Mouse (Mus musculus): ENCODE measurements at regions not wholly inside any gene's neighbourhood (a gene's known extent, or its start where the extent isn't known, plus 50 kb on each side); places are given as distances from the start of the nearest gene placed in this dataset.

DNA sequence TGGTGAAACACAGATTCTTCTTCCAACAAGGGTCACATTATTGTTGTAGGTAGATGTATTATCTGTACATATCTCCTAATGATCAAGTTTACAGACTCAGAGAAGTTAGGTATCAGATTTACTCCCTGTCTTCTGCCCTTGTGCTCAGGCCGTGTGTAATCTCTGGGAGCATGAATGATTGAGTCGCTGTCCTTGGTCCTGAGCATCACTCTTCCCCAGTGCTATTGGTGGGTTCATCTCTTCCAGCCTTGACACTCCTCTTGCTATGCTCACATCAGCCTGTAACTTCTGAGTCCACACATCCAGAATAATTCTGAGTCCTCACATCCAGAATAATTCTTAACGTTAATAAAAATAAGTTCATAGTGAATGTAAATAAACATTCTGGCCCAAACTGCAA is 295.6 kb downstream of the Basp1 start:
- no peak for TF ChIP-seq POLR2A (IDR thresholded peaks at IDR 0.05; ENCODE audit: borderline replicate concordance, low read depth, low read length)
- TF ChIP-seq CTCF (IDR thresholded peaks at IDR 0.05; ENCODE audit: low read depth, low read length), result no peak

All from bone marrow macrophage, adult 2 months (primary cell).